Mouse (Mus musculus): ENCODE measurements around the gene Tmem119. TPM values are rescaled to one million over a fixed set of nuclear protein-coding genes. Genes with fewer than 3 reads are reported as not detected.
"Not testable (repeated sequence)": the region's sequence is repeated elsewhere in the genome, so short reads cannot be mapped to it uniquely, and the experiment has no call there.

The Tmem119 gene
- polyA plus RNA-seq, 1 experiment = 11.7 TPM

DNA sequence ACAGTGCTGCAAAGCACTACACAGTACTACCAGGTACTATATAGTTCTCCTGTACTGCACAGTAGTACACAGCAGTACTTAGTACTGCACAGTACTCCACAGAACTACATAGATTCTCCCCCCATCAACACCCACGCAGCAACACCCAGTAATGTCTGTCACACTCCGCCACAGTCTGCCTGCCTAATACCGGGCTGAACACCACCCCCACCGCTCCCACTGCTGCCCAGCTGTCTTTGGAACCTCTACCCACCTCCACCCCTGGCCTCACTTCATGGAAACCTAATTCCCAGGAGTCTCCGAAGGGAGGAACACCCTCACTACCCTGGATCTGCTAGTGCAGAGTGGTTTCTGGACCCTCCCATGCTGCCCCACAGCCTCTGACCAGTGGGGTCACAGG, 19.6 kb downstream of the Tmem119 start:
- WGBS = 95% methylated on average over 5 of the region's 5 CpGs
- Histone ChIP-seq H3K27ac (ENCODE audit: control insufficient read depth, insufficient read depth, low read length) (no peak overlapping the region), H3K27me3 (ENCODE audit: control insufficient read depth, insufficient read depth, low read length) (no peaks in the 10 kb centered on the region), H3K36me3 (ENCODE audit: control insufficient read depth, insufficient read depth, low read length) (no peaks in the 10 kb centered on the region), H3K4me1 (replicated peaks; ENCODE audit: control insufficient read depth, insufficient read depth, low read length) (peaks cover 25% of the 10 kb centered on the region), H3K4me3 (ENCODE audit: control insufficient read depth, insufficient read depth, low read length) (no peak overlapping the region)
- TF ChIP-seq CTCF (IDR thresholded peaks at IDR 0.05; ENCODE audit: borderline replicate concordance, control insufficient read depth, extremely low read depth, insufficient read depth, low read length, poor library complexity) (no peak), POLR2A (IDR thresholded peaks at IDR 0.05; ENCODE audit: control insufficient read depth, extremely low read depth, insufficient read depth, low read length, poor library complexity) (no peak)
- no peak for DNase-seq

DNA sequence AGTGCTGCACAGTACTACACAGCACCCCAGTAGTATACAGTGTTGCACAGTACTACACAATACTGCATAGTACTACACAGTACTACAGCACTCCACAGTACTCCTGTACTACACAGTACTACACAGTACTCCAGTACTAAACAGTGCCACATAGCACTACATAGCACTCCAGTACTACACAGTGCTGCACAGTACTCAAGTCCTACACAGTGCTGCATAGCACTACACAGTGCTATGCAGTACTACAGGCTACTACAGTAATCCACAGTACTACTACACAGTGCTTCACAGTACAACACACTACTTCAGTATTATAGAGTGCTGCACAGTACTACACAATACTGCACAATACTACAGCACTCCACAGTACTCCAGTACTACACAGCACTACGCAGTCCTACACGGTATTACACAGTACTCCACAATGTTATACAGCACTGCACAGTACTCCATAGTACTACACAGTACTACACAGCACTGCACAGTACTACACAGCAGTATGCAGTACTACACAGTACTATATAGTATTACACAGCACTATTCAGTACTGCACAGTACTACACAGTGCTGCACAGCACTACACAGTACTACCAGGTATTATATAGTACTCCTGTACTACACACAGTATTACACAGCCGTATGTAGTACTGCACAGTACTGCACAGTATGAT, 20.1 kb downstream of the Tmem119 start:
- Histone ChIP-seq H3K4me3 (ENCODE audit: control insufficient read depth, insufficient read depth, low read length) (no peak overlapping the region), H3K27ac (ENCODE audit: control insufficient read depth, insufficient read depth, low read length) (no peak overlapping the region), H3K36me3 (ENCODE audit: control insufficient read depth, insufficient read depth, low read length) (no peaks in the 10 kb centered on the region), H3K4me1 (replicated peaks; ENCODE audit: control insufficient read depth, insufficient read depth, low read length) (peaks cover 26% of the 10 kb centered on the region), H3K27me3 (ENCODE audit: control insufficient read depth, insufficient read depth, low read length) (no peaks in the 10 kb centered on the region)
- no peak for DNase-seq
- WGBS = 98% methylated on average over 3 of the region's 3 CpGs
- TF ChIP-seq POLR2A (IDR thresholded peaks at IDR 0.05; ENCODE audit: control insufficient read depth, extremely low read depth, insufficient read depth, low read length, poor library complexity) (no peak), CTCF (IDR thresholded peaks at IDR 0.05; ENCODE audit: borderline replicate concordance, control insufficient read depth, extremely low read depth, insufficient read depth, low read length, poor library complexity) (no peak)

DNA sequence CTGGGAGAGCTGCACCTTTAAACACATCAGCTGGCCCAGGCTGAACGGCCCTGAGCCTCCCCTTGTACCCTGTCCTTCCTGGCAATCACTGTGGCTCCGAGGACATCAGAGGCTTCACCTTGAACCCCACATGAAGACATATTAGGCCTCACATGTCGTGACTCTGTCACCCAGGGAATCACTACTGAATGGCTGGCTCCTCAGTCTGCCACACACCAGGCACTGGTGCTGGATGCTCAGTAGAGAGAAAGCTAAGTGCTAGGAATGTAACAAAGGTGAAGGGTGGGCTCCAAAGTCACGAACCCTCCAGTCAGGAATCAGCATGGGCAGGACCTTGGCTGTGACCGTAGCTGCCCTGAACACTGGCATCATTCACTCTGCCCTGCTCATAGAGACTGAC, 20.7 kb downstream of the Tmem119 start:
- H3K4me1 ChIP-seq (replicated peaks; ENCODE audit: control insufficient read depth, insufficient read depth, low read length) = peaks cover 26% of the 10 kb centered on the region
- H3K27ac ChIP-seq (ENCODE audit: control insufficient read depth, insufficient read depth, low read length) = no peak overlapping the region
- no peak for TF ChIP-seq CTCF (IDR thresholded peaks at IDR 0.05; ENCODE audit: borderline replicate concordance, control insufficient read depth, extremely low read depth, insufficient read depth, low read length, poor library complexity)
- no peak for TF ChIP-seq POLR2A (IDR thresholded peaks at IDR 0.05; ENCODE audit: control insufficient read depth, extremely low read depth, insufficient read depth, low read length, poor library complexity)
- no peak overlapping the region for H3K4me3 ChIP-seq (ENCODE audit: control insufficient read depth, insufficient read depth, low read length)
- no peaks in the 10 kb centered on the region for H3K36me3 ChIP-seq (ENCODE audit: control insufficient read depth, insufficient read depth, low read length)
- H3K27me3 ChIP-seq (ENCODE audit: control insufficient read depth, insufficient read depth, low read length) = no peaks in the 10 kb centered on the region
- WGBS = 89% methylated on average over 5 of the region's 5 CpGs
- no peak for DNase-seq

DNA sequence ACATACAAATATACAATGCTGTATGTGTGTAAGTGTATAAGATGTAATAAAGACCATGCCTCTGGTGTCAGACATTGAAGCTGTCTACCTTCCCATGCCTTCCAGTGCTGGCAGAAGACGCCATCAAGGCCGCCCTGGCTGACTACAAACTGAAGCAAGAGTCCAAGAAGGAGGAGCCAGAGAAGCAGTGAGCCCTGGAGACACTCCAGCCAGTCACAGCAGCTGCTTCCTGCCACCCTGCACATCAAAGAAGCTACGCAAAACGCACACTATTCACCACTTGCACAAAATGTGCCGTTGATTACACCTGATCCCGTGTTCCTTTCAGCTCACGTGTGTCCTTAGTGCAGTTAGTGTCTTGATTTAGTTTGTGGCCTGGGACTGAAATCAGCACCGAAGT, 22.6 kb downstream of the Tmem119 start:
- H3K27me3 ChIP-seq (ENCODE audit: control insufficient read depth, insufficient read depth, low read length); H3K36me3 ChIP-seq (ENCODE audit: control insufficient read depth, insufficient read depth, low read length); H3K4me3 ChIP-seq (ENCODE audit: control insufficient read depth, insufficient read depth, low read length); H3K27ac ChIP-seq (ENCODE audit: control insufficient read depth, insufficient read depth, low read length): not testable (repeated sequence)
- DNase-seq = peak; percentile 29
- peaks cover 32% of the 10 kb centered on the region for H3K4me1 ChIP-seq (replicated peaks; ENCODE audit: control insufficient read depth, insufficient read depth, low read length)
- 8% methylated on average over 8 of the region's 8 CpGs for WGBS

DNA sequence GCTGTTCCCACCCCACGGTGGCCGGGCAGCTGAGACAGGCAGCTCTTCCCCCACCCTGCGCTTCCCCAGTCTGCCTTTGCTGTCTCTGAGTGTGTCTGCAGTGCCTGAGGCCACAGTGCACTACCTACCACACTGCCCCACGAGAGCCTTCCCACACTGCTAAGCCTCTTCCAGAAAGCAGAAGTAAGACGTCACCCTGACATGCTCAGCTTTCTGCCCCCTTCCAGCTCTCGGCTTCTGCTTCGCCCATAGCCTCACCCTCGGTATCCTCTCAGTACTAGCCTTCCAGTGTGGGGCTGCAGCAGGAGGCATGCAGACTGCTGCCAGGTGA, 23.5 kb downstream of the Tmem119 start:
- WGBS = 40% methylated on average over 8 of the region's 8 CpGs
- Histone ChIP-seq H3K36me3 (ENCODE audit: control insufficient read depth, insufficient read depth, low read length) (no peaks in the 10 kb centered on the region), H3K27me3 (ENCODE audit: control insufficient read depth, insufficient read depth, low read length) (no peaks in the 10 kb centered on the region), H3K4me3 (ENCODE audit: control insufficient read depth, insufficient read depth, low read length) (no peak overlapping the region), H3K4me1 (replicated peaks; ENCODE audit: control insufficient read depth, insufficient read depth, low read length) (peaks cover 32% of the 10 kb centered on the region), H3K27ac (ENCODE audit: control insufficient read depth, insufficient read depth, low read length) (no peak overlapping the region)
- no peak for DNase-seq
- TF ChIP-seq CTCF (IDR thresholded peaks at IDR 0.05; ENCODE audit: borderline replicate concordance, control insufficient read depth, extremely low read depth, insufficient read depth, low read length, poor library complexity) (no peak), POLR2A (IDR thresholded peaks at IDR 0.05; ENCODE audit: control insufficient read depth, extremely low read depth, insufficient read depth, low read length, poor library complexity) (no peak)

DNA sequence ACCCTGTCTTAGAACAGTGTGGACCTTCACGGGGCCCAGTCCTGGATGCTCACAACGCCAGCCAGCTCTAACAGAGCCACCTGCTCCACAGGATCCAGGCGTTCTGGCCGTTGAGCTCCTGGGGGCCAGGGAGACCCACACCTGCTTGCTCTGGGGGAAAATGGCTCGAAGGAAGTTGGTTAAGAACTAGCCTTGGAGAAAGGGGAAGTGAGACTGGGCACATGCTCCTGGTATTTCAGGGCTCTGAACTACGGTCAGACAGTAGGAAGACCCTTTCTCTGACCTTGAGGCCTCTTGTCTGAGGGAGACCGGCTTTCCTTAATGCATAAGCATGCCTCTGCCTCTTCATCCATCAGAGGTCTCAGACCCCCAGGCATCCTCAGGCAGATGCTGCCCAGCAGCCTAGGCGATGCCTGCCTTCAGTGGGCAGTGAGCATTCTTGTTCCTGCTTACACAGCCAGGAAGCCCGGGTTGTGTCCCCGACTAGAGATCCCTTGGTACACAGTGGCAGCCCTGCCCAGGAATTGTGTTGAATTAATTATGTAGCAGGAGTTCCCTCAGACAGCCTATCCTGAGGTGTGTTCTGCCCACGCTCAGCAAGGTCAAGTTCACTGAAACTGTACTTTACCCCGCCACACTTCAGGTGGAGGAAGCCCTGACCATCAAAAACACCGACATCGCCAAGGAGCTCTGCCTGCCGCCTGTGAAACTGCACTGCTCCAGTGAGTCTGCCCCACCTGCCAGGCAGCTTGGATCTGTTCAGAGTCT, 24.0 kb downstream of the Tmem119 start:
- no peaks in the 10 kb centered on the region for H3K27me3 ChIP-seq (ENCODE audit: control insufficient read depth, insufficient read depth, low read length)
- 35% methylated on average over 15 of the region's 15 CpGs for WGBS
- H3K36me3 ChIP-seq (ENCODE audit: control insufficient read depth, insufficient read depth, low read length) = no peaks in the 10 kb centered on the region
- H3K4me1 ChIP-seq (replicated peaks; ENCODE audit: control insufficient read depth, insufficient read depth, low read length) = peaks cover 32% of the 10 kb centered on the region
- no peak overlapping the region for H3K4me3 ChIP-seq (ENCODE audit: control insufficient read depth, insufficient read depth, low read length)
- no peak for DNase-seq
- no peak for TF ChIP-seq CTCF (IDR thresholded peaks at IDR 0.05; ENCODE audit: borderline replicate concordance, control insufficient read depth, extremely low read depth, insufficient read depth, low read length, poor library complexity)
- no peak for TF ChIP-seq POLR2A (IDR thresholded peaks at IDR 0.05; ENCODE audit: control insufficient read depth, extremely low read depth, insufficient read depth, low read length, poor library complexity)
- H3K27ac ChIP-seq (ENCODE audit: control insufficient read depth, insufficient read depth, low read length) = peak overlapping the region; percentile 14; the same call in 1 of the 2 replicates
